Mouse (Mus musculus): ENCODE data around the gene Cish. TPM values are rescaled to one million over a fixed set of nuclear protein-coding genes. Genes with fewer than 3 reads are reported as not detected.

Gene Cish
- polyA plus RNA-seq, 1 experiment from 2014 or later, result 18.7 TPM

DNA sequence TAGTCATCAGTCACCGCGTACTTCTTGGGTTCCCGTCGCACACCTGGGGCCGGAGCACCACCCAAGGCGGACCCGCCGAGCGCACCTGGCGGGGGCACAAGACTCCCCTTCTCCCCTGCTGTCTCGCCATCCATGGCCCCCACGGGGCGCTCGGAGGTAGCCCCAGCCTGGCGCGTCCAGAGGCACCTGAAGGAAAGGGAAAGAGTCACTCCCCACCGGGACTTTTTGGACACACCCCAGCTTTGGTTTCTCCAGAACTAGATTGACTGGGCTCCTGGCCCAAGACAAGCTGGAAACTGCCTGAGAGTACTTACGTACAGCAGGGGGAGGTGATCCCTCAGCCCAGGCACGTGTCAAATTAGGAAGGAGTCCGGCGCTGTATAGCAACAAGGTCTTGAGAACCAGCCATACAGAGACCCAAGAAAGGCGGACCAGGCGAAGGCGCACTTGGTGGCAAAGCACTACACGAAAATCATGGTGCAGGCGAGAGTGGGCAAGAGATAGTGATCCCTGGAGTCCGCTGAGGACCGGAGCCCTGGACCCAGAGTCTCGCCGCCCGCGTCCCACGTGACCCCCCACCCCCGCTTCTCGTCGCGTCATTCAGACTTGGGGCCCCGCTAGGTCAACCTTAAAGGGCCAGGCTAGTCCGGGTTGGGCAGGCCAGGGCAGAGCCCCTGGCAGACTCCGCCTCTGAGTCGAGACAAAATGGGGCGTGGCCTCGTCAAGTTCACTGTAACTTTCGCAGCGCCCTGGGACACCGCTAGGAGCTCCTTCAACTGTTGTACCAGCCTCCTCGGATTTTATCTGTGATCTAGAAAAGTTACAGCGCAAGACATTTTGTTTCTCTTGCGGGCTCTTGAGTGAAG is 6.4 kb upstream of the Cish start, which contains the start of gene Mapkapk3:
TSS of gene Mapkapk3 (minus strand) at position 667 of the 866 bp plus-strand sequence.
- 2% methylated on average over 49 of the region's 49 CpGs for WGBS

DNA sequence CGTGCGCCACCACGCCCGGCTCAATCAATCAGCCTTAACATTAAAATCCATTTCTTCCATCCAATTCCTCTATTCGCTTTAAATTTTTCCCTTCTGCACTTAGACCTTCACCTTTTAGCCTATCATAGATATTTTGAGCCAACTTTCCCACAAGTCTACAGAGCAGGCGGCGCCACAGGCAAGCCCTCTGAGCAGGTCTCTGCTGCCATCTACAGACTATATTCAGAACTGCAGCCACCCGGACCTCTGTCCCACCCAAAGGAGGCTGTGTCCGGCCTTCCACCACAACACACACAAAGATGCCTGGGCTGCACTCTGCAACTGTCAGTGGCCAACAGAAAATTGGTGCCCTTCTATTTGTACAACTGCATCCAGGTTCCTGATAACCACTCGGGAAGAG is 4.9 kb upstream of the Cish start:
- peaks cover 20% of the 10 kb centered on the region for H3K27me3 ChIP-seq (replicated peaks)
- ATAC-seq (ENCODE audit: extremely low read depth, insufficient number of reproducible peaks, low FRiP score, low TSS enrichment), result no peak
- 24% methylated on average over 10 of the region's 10 CpGs for WGBS
- no peak overlapping the region for H3K4me3 ChIP-seq
- no peak overlapping the region for H3K4me2 ChIP-seq
- H3K9ac ChIP-seq, result no peak overlapping the region
- peaks cover 29% of the 10 kb centered on the region for H3K4me1 ChIP-seq
- H3K27ac ChIP-seq (replicated peaks), result no peak overlapping the region
- H3K36me3 ChIP-seq, result no peaks in the 10 kb centered on the region
- H3K9me3 ChIP-seq, result no peaks in the 10 kb centered on the region

More for the DNA sequence above, 6.4 kb upstream of the Cish start, which contains the start of gene Mapkapk3:
- peak; percentile 85 for ATAC-seq (ENCODE audit: extremely low read depth, insufficient number of reproducible peaks, low FRiP score, low TSS enrichment)
- peak within 1 kb of the TSS; percentile 54 for H3K4me3 ChIP-seq
- H3K27ac ChIP-seq (replicated peaks), result peak within 1 kb of the TSS; percentile 26
- H3K9ac ChIP-seq, result peak within 1 kb of the TSS; percentile 70
- H3K4me1 ChIP-seq, result peaks cover 19% of the 10 kb centered on the region
- peak within 1 kb of the TSS; percentile 75 for H3K4me2 ChIP-seq
- H3K36me3 ChIP-seq, result no peaks in the 10 kb centered on the region
- peaks cover 20% of the 10 kb centered on the region for H3K27me3 ChIP-seq (replicated peaks)
- no peaks in the 10 kb centered on the region for H3K9me3 ChIP-seq

DNA sequence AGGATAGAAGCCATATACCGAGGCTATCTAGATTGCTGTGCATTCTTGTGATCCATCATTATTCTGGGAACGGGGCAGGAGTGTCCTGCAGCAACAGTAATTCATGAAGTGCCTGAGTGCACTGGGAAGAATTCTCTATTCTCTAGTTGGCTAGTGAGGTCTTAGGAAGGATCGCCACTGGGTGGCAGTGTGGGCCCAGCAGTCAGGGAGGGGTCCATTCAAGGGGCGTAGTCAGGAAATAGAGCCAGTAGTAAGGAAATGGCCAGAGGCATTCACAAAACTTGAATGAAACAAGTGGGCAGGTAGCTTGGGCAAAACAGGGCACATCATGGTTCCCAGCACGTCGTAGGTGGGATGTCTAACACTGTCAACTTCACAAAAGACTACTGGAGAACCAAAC is 1.6 kb upstream of the Cish start:
- Histone ChIP-seq H3K27me3 (replicated peaks) (peaks cover 20% of the 10 kb centered on the region), H3K9ac (no peak overlapping the region; the same call in 1 of the 2 replicates), H3K9me3 (no peaks in the 10 kb centered on the region), H3K36me3 (no peaks in the 10 kb centered on the region), H3K4me3 (no peak overlapping the region), H3K4me1 (peaks cover 43% of the 10 kb centered on the region), H3K4me2 (no peak overlapping the region), H3K27ac (replicated peaks) (no peak overlapping the region)
- 4% methylated on average over 6 of the region's 6 CpGs for WGBS
- no peak for ATAC-seq (ENCODE audit: extremely low read depth, insufficient number of reproducible peaks, low FRiP score, low TSS enrichment)

DNA sequence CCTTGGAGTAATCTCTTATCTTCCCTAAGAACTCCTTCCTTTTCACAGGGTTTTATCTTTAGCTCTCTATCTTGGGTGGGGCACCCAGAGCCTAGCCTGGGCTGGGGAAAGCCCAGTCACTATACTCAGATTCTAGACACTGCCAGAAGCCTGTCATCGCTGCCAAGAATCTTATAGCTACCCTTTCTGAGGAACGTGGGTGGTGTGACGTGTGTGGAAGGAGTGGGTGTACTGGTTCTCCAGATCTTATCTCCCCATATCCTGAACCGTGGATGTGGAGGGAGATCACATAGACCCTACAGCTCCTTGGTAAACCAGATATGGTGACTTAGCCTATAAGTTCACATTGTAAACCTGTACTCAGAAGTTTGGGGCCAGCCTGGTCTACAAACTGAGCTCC is 210 bp upstream of the Cish start:
- peaks cover 20% of the 10 kb centered on the region for H3K27me3 ChIP-seq (replicated peaks)
- H3K9ac ChIP-seq, result no peak overlapping the region; the same call in 1 of the 2 replicates
- H3K4me1 ChIP-seq, result peaks cover 43% of the 10 kb centered on the region
- H3K36me3 ChIP-seq, result peaks cover 9% of the 10 kb centered on the region
- H3K27ac ChIP-seq (replicated peaks), result no peak overlapping the region
- H3K4me2 ChIP-seq, result peak overlapping the region; percentile 91
- H3K4me3 ChIP-seq, result peak overlapping the region; percentile 72
- no peak for ATAC-seq (ENCODE audit: extremely low read depth, insufficient number of reproducible peaks, low FRiP score, low TSS enrichment)
- no peaks in the 10 kb centered on the region for H3K9me3 ChIP-seq
- 27% methylated on average over 4 of the region's 4 CpGs for WGBS

DNA sequence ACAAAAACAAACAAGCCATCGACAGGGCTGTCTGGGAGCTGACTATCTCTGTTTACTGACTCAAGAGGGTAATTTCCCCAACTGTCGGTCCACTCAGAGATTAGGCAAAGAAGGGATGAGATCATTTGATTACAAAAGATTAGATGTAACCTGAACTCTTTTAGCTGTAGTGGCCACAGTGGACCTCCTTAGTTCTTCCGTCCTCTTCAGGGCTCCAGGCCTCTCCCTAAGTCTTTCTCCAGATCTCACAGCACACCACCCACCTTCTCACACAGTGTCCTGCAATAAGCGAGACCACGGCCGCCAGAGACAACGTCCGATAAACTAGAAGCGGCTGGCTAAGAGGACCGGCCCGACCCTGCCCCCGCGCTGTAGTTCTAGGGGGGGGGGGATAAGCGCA is 215 bp downstream of the Cish start:
- peak overlapping the region; percentile 91 for H3K4me2 ChIP-seq
- peaks cover 43% of the 10 kb centered on the region for H3K4me1 ChIP-seq
- H3K36me3 ChIP-seq, result peaks cover 14% of the 10 kb centered on the region
- H3K9me3 ChIP-seq, result no peaks in the 10 kb centered on the region
- H3K27me3 ChIP-seq (replicated peaks), result peaks cover 20% of the 10 kb centered on the region
- H3K4me3 ChIP-seq, result peak overlapping the region; percentile 72
- H3K27ac ChIP-seq (replicated peaks), result peak overlapping the region; percentile 68
- H3K9ac ChIP-seq, result peak overlapping the region; percentile 80
- ATAC-seq (ENCODE audit: extremely low read depth, insufficient number of reproducible peaks, low FRiP score, low TSS enrichment), result peak; percentile 9; the same call in 1 of the 2 replicates
- under 1% methylated on average over 14 of the region's 14 CpGs for WGBS

DNA sequence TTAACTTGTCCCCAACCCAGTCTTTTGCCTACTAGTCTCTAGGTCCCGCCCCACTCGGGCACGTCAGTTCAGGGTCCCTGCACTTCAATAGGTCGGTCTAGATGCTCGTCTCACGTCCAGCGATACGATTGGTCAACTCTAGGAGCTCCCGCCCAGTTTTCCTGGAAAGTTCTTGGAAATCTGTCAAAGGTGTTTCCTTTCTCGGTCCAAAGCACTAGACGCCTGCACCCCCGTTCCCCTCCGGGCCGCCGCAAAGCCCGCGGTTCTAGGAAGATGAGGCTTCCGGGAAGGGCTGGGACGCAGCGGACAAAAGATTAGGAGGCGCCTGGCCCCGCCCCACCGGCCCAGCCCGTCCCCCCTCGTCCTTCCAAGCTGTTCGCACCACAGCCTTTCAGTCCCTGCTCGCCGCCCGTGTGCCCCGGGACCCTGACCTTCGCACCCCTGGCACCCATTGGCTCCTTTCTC is 707 bp downstream of the Cish start:
- H3K4me3 ChIP-seq, result peak overlapping the region; percentile 72
- peak overlapping the region; percentile 89 for H3K9ac ChIP-seq
- under 1% methylated on average over 30 of the region's 31 CpGs for WGBS
- H3K4me1 ChIP-seq, result peaks cover 48% of the 10 kb centered on the region
- H3K9me3 ChIP-seq, result no peaks in the 10 kb centered on the region
- peak; percentile 87 for ATAC-seq (ENCODE audit: extremely low read depth, insufficient number of reproducible peaks, low FRiP score, low TSS enrichment)
- H3K36me3 ChIP-seq, result peaks cover 18% of the 10 kb centered on the region
- peak overlapping the region; percentile 89 for H3K27ac ChIP-seq (replicated peaks)
- peak overlapping the region; percentile 91 for H3K4me2 ChIP-seq
- peaks cover 19% of the 10 kb centered on the region for H3K27me3 ChIP-seq (replicated peaks)

DNA sequence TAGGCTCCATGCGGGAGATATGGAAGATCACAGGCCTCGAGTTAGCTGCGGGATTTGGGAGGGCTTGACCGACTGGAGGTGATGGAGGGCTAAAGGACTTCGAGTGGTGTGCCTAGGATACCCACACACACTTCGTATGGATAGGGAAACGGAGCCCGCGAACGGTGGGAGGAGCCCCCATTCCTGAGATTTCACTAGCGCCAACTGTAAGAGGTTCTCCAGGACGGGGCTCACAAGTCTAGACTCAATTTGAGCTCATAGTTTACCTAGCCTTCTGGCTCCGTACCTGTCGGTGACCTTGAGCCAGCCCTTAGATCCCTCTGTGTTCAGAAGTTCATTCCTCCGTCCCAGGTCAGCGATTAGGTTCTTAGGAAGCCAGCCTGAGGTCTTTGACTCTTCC is 1.2 kb downstream of the Cish start:
- H3K4me3 ChIP-seq, result peak overlapping the region; percentile 72
- peaks cover 53% of the 10 kb centered on the region for H3K4me1 ChIP-seq
- H3K9me3 ChIP-seq, result no peaks in the 10 kb centered on the region
- peaks cover 24% of the 10 kb centered on the region for H3K36me3 ChIP-seq
- peak overlapping the region; percentile 89 for H3K27ac ChIP-seq (replicated peaks)
- peak overlapping the region; percentile 91 for H3K4me2 ChIP-seq
- H3K27me3 ChIP-seq (replicated peaks), result peaks cover 14% of the 10 kb centered on the region; the same call in 1 of the 2 replicates
- H3K9ac ChIP-seq, result peak overlapping the region; percentile 89
- 7% methylated on average over 16 of the region's 16 CpGs for WGBS
- ATAC-seq (ENCODE audit: extremely low read depth, insufficient number of reproducible peaks, low FRiP score, low TSS enrichment), result no peak

DNA sequence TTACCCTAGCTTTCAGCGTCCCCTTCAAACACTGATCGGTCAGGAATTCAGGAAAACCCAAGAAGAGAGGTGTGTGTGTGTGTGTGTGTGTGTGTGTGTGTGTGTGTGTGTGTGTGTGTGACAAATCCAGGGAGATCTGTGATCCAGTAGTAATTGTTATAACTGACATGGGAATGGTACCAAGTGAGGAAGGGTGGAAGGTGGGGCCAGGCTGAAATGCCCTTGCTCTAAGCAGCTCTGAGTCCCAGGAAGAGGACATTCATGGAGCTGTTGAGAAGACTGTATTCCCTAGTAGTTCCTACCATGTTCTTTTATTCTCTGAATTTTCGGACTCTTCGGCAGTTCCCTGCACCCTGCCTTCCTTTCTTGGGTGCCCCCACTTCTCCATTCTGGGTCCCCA is 1.8 kb downstream of the Cish start:
- ATAC-seq (ENCODE audit: extremely low read depth, insufficient number of reproducible peaks, low FRiP score, low TSS enrichment), result no peak
- H3K4me3 ChIP-seq, result peak overlapping the region; percentile 72
- peaks cover 26% of the 10 kb centered on the region for H3K36me3 ChIP-seq
- H3K27ac ChIP-seq (replicated peaks), result peak overlapping the region; percentile 89
- peaks cover 10% of the 10 kb centered on the region; the same call in 1 of the 2 replicates for H3K27me3 ChIP-seq (replicated peaks)
- H3K4me2 ChIP-seq, result peak overlapping the region; percentile 91
- H3K9ac ChIP-seq, result peak overlapping the region; percentile 89
- no peaks in the 10 kb centered on the region for H3K9me3 ChIP-seq
- 74% methylated on average over 4 of the region's 4 CpGs for WGBS
- H3K4me1 ChIP-seq, result peaks cover 59% of the 10 kb centered on the region

DNA sequence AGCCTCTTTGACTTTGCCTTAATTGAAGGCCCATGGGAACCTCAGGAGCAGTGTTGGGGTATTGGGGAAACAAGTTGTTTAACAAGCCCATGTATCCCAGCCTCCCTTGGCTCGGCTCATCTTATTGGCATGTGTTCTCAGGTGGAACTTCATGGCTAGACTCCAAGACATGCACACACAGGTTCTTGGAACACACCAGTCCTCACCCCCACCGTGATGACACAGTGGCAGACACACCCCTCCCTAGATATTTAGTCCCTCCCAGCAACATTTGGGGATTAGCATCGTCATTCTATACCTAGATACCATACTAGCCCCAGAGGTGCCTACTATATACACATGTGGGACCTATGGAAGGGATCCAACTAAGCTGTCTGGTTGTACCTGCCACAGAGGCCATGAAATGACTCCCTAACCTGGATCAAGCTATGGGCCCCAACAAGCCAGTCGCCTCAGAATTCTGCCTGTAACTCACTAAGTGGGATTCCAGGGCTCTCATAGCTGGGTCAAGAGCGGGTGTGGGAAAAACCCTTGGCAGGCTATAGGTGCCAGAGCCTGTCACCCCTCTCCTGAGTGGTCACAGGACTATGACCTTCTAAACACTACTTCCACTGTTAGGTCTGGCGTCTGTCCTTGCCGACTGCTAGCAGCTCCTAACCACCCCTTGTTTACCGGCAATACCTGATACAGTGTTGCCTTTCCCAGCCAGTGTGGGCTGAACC is 2.4 kb downstream of the Cish start:
- peak overlapping the region; percentile 72 for H3K4me3 ChIP-seq
- peaks cover 26% of the 10 kb centered on the region for H3K36me3 ChIP-seq
- H3K9ac ChIP-seq, result peak overlapping the region; percentile 89
- H3K9me3 ChIP-seq, result no peaks in the 10 kb centered on the region
- H3K27me3 ChIP-seq (replicated peaks), result peaks cover 4% of the 10 kb centered on the region; the same call in 1 of the 2 replicates
- peak overlapping the region; percentile 89 for H3K27ac ChIP-seq (replicated peaks)
- WGBS, result 51% methylated on average over 8 of the region's 8 CpGs
- peaks cover 64% of the 10 kb centered on the region for H3K4me1 ChIP-seq
- no peak for ATAC-seq (ENCODE audit: extremely low read depth, insufficient number of reproducible peaks, low FRiP score, low TSS enrichment)
- peak overlapping the region; percentile 91 for H3K4me2 ChIP-seq

DNA sequence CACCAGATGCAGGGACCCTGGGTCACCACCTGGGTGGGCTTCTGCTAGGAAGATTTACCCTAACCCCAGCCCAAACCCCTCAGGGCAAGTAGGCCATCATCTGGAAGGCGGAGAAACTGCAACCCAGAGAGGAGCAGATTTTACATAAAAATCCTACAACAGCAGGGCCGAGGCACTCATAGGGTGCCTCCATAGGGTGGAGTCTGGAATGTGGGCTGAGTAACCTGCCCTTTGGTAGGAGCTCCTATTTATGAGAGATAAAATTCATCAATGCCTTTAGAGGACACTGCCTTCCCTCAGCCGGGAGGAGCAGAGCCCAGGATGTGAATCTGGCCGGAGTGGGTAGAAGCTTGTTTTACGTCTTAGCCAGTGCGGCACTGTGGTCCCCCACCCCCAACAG is 3.0 kb downstream of the Cish start:
- H3K27ac ChIP-seq (replicated peaks), result peak overlapping the region; percentile 89

DNA sequence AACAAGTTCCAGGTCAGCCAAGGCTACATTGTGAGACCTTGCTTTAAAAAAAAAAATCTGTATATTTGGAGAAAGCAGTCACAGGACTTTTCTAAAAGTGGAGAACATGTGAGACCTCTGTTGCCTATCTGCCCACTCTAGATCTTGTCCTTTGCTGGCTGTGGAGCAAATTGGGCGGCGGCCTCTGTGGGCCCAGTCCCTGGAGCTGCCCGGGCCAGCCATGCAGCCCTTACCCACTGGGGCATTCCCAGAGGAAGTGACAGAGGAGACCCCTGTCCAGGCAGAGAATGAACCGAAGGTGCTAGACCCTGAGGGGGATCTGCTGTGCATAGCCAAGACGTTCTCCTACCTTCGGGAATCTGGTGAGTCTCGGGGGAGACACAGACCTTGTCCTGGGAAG is 4.0 kb downstream of the Cish start:
- H3K36me3 ChIP-seq, result peaks cover 26% of the 10 kb centered on the region
- no peaks in the 10 kb centered on the region for H3K27me3 ChIP-seq (replicated peaks)
- peak overlapping the region; percentile 41; the same call in 1 of the 2 replicates for H3K9ac ChIP-seq
- H3K27ac ChIP-seq (replicated peaks), result no peak overlapping the region
- no peak overlapping the region for H3K4me3 ChIP-seq
- no peaks in the 10 kb centered on the region for H3K9me3 ChIP-seq
- peaks cover 66% of the 10 kb centered on the region for H3K4me1 ChIP-seq
- no peak for ATAC-seq (ENCODE audit: extremely low read depth, insufficient number of reproducible peaks, low FRiP score, low TSS enrichment)
- H3K4me2 ChIP-seq, result peak overlapping the region; percentile 91; the same call in 1 of the 2 replicates
- WGBS, result 91% methylated on average over 7 of the region's 7 CpGs

More for the DNA sequence above, 3.0 kb downstream of the Cish start:
- ATAC-seq (ENCODE audit: extremely low read depth, insufficient number of reproducible peaks, low FRiP score, low TSS enrichment), result no peak
- no peaks in the 10 kb centered on the region; the same call in 1 of the 2 replicates for H3K27me3 ChIP-seq (replicated peaks)
- H3K9ac ChIP-seq, result peak overlapping the region; percentile 89
- 73% methylated on average over 6 of the region's 6 CpGs for WGBS
- peak overlapping the region; percentile 91 for H3K4me2 ChIP-seq
- H3K9me3 ChIP-seq, result no peaks in the 10 kb centered on the region
- H3K36me3 ChIP-seq, result peaks cover 26% of the 10 kb centered on the region
- peak overlapping the region; percentile 72 for H3K4me3 ChIP-seq
- H3K4me1 ChIP-seq, result peaks cover 69% of the 10 kb centered on the region
